Comparison of ENCODE assay signal across 8 mouse cellular contexts in the genomic region with DNA sequence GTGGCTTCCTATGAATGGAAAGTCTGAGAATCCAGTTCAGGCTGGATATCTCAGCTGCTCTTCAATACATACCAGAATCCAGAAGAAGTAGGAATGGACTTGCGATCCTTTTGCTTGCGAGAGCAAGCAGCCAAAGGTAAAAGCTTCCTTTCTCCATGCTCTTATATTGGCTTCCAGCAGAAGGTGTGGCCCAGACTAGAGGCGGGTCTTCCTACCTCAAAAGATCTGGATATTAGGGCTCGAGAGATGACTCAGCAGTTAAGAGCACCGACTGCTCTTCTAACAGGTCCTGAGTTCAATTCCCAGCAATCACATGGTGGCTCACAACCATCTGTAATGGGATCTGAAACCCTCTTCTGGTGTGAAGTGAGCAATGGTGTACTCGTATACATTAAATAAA. TPM values are rescaled to one million over a fixed set of nuclear protein-coding genes. Genes with fewer than 3 reads are reported as not detected.
DNase-seq lines count a peak whose midpoint lies in the region; ATAC-seq lines count a peak whose summit lies in the region.

A gene (minus strand): TSS at position 108 of the 400 bp plus-strand sequence.

- H3K4me3 ChIP-seq in intestine, embryonic 14.5 days (ENCODE audit: low read depth, low read length) = no peak within 1 kb of the TSS

- 85% methylated on average over 6 of the region's 6 CpGs for WGBS in intestine, embryonic 14.5 days

- no peak for ATAC-seq in intestine, embryonic 14.5 days (replicated peaks; ENCODE audit: low FRiP score, low TSS enrichment, low read depth)
- ATAC-seq in megakaryocyte, adult 5-6 weeks (ENCODE audit: poor library complexity, severe bottlenecking) = no peak

- no peak within 1 kb of the TSS for H3K27ac ChIP-seq in intestine, embryonic 14.5 days (ENCODE audit: low read depth)

- H3K9me3 ChIP-seq in intestine, embryonic 14.5 days (ENCODE audit: control insufficient read depth, low read length) = no peaks in the 10 kb centered on the region

- H3K9ac ChIP-seq in intestine, embryonic 14.5 days (ENCODE audit: low read length) = no peak within 1 kb of the TSS

- H3K4me1 ChIP-seq in intestine, embryonic 14.5 days (replicated peaks; ENCODE audit: control insufficient read depth, insufficient read depth, low read length) = 0 out of 2 replicates have a peak, but pooled peaks cover 4% of the 10 kb centered on the region

- no peaks in the 10 kb centered on the region for H3K27me3 ChIP-seq in intestine, embryonic 14.5 days (replicated peaks; ENCODE audit: control insufficient read depth, insufficient read depth, low read length)

- H3K36me3 ChIP-seq in intestine, embryonic 14.5 days (ENCODE audit: control insufficient read depth, insufficient read depth, low read length) = no peaks in the 10 kb centered on the region

- H3K4me2 ChIP-seq in intestine, embryonic 14.5 days (ENCODE audit: low read length) = no peak within 1 kb of the TSS

- no peak for DNase-seq in layer of hippocampus, adult 18-20 months (ENCODE audit: low spot score in 2 of 2)
- no peak for DNase-seq in layer of hippocampus, adult 9-11 months
- no peak for DNase-seq in adrenal gland, postnatal 36 days
- DNase-seq in gastrocnemius, postnatal 25 days = no peak
- no peak for DNase-seq in intestine, embryonic 14.5 days (ENCODE audit: low spot score)
- DNase-seq in ovary, adult 18-20 months (ENCODE audit: low spot score) = no peak
- no peak for DNase-seq in retina, postnatal 1 day

RNA-seq across cellular contexts. Expression of the gene that starts here (rescaled TPM):
- 100 to 1,000 TPM; 114 to 124 TPM for total RNA-seq in layer of hippocampus, adult 18-20 months (2021)
- 10 to 100 TPM; 61.3 to 77.6 TPM for total RNA-seq in adrenal gland, postnatal 36 days (2021)
- total RNA-seq in gastrocnemius, postnatal 25 days (2021) = 10 to 100 TPM; 21.6 to 24.2 TPM
- 150 and 169 TPM in 2 replicates for polyA plus RNA-seq in intestine, embryonic 14.5 days (2014; fragmentation: Nextera tagmentation; extraction: Ambion mirVana)
- 70.3 and 88.4 TPM in 2 replicates for total RNA-seq in megakaryocyte, adult 5-6 weeks (2015)
- 87.7 and 103 TPM in 2 replicates for total RNA-seq in megakaryocyte, adult 5-6 weeks (2017)
